Mouse (Mus musculus) mesoderm, embryonic 11.5 days (tissue): ENCODE measurements around the gene Tmco4.

Experiments
- DNase-seq: peaks from one replicate; pipeline ENCODE4 v3.0.0-alpha.2; 2012; ENCODE audit warnings: low read depth, low spot score

The Tmco4 gene

GRCm38 (mm10) chr4:139092356-139093195 is 119.9 kb downstream of the Tmco4 start, which contains the start of gene Nbl1:
Nbl1 (minus strand) TSS chr4:139092993.
- DNase-seq, result no peak

- no peak for DNase-seq
Measured at GRCm38 (mm10) chr4:139093196-139093530, 120.5 kb downstream of the Tmco4 start.

GRCm38 (mm10) chr4:139095406-139095805 is 122.7 kb downstream of the Tmco4 start:
- no peak for DNase-seq

- no peak for DNase-seq
Measured at GRCm38 (mm10) chr4:139096201-139096600, 123.5 kb downstream of the Tmco4 start.

GRCm38 (mm10) chr4:139100326-139100725 is 127.6 kb downstream of the Tmco4 start:
- DNase-seq, result no peak

GRCm38 (mm10) chr4:139101546-139101945 is 128.9 kb downstream of the Tmco4 start:
- DNase-seq, result no peak

GRCm38 (mm10) chr4:139105453-139105852 is 132.8 kb downstream of the Tmco4 start:
- no peak for DNase-seq
